Mouse (Mus musculus) adrenal gland, postnatal 4 days (tissue): ENCODE results near the gene Fbxl15. TPM values are rescaled to one million over a fixed set of nuclear protein-coding genes. Genes with fewer than 3 reads are reported as not detected.

Experiments used
- DNase-seq, 2 experiments: peaks; one replicate each; pipeline ENCODE4 v3.0.0; 2021 to 2022; ENCODE audit warnings: low spot score in 2 of 2, mixed read lengths in 2 of 2
- total RNA-seq, 2 experiments: library from RNA; stranded (reverse); gene quantifications; 2 replicates each; pipeline ENCODE4 v1.2.3; 2021

Fbxl15 gene
- total RNA-seq, 2 experiments from 2014 or later, result 9.6 to 10.4 TPM

DNA sequence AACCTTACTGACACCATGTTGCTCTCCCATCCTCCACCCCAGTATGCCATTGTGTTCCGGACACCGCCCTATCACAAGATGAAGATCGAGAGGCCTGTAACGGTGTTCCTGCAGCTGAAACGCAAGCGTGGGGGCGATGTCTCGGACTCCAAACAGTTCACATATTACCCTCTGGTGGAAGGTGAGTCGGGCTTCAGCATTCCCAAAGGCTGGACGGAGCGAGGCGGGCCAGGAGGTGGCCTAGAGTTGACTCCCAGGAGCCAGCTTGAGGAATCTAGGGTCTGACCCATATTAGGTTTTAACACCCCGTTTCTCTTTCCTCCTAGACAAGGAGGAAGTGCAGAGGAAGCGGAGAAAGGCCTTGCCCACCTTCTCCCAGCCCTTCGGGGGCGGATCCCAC is 19.7 kb upstream of the Fbxl15 start:
- DNase-seq, result no peak

- DNase-seq, result peak in 1 of 2 experiments; percentile 57
These were observed 19.1 kb upstream of the Fbxl15 start for GRCm38 (mm10) chr19:46308706-46309435.

DNA sequence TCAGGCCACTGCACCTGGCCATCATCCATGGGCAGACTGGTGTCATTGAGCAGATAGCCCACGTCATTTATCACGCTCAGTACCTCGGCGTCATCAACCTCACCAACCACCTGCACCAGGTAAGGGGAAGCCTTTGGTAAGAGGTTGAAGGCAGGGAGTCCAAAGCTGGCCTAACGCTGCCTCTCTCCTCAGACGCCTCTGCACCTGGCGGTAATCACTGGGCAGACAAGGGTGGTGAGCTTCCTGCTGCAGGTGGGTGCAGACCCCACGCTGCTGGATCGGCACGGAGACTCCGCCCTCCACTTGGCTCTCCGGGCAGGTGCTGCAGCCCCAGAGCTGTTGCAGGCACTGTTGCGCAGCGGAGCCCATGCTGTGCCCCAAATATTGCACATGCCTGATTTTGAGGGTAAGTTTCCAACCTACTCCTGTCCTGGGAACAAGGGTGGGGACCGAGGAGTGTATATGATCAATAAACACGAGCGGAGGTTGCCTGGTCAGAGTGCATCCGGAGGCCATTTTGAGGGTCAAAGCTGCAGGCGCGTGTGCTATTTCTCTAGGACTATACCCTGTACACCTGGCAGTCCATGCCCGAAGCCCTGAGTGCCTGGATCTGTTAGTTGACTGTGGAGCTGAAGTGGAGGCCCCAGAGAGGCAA is 18.2 kb upstream of the Fbxl15 start:
- DNase-seq, result peak in 1 of 2 experiments; percentile 2

GRCm38 (mm10) chr19:46310312-46310865 is 17.6 kb upstream of the Fbxl15 start:
- peak in 1 of 2 experiments; percentile 2 for DNase-seq

- DNase-seq, result peak in 1 of 2 experiments; percentile 2
These were observed 16.6 kb upstream of the Fbxl15 start for GRCm38 (mm10) chr19:46311341-46311740.

GRCm38 (mm10) chr19:46312566-46312965 is 15.4 kb upstream of the Fbxl15 start:
- peak in 1 of 2 experiments; percentile 2 for DNase-seq

DNA sequence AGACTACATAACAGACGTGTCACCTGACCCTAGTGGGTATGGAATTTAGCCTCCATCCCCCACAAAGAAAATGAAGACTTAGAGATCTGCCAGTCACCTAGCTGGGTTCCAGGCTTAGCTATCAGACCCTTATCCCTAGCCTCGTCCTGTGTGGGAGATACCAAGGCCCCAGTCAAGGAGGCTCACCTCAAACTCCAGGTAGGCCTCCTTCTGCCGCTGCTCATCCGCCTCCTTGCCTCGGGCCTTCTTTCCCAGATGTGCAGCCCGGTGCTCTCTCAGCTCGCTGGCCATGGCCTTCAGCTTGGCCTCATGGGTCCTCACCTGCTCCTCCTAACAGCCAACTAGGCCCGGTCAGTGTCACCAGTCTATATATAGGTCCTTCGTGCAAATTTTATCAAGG is 14.9 kb upstream of the Fbxl15 start:
- DNase-seq, result no peak

- peak in 1 of 2 experiments; percentile 2 for DNase-seq
These were observed 14.4 kb upstream of the Fbxl15 start for GRCm38 (mm10) chr19:46313591-46313990.

DNA sequence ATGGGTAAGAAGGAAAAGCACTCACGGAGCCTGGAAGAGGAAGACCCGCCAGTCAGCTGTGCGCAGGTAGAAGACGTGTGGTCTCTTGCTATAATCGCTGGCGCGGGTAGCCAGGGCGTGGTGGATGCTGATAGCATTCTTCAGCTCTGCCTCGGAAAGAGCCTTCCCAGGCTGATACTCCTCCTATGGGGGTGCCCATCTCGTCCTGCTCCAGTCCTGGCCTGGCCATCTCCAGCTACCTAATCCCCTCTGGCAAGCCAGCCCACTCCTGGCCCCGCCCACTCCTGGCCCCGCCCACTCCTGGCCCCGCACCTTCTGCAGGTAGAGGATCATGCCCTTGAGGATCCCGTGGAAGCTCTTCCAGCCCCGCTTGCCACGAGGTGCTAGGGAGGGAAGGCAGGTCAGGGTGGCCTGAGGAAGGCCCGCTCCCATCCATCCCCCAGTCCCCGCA is 13.8 kb upstream of the Fbxl15 start:
- DNase-seq, result peak; percentile 2 to 4

DNA sequence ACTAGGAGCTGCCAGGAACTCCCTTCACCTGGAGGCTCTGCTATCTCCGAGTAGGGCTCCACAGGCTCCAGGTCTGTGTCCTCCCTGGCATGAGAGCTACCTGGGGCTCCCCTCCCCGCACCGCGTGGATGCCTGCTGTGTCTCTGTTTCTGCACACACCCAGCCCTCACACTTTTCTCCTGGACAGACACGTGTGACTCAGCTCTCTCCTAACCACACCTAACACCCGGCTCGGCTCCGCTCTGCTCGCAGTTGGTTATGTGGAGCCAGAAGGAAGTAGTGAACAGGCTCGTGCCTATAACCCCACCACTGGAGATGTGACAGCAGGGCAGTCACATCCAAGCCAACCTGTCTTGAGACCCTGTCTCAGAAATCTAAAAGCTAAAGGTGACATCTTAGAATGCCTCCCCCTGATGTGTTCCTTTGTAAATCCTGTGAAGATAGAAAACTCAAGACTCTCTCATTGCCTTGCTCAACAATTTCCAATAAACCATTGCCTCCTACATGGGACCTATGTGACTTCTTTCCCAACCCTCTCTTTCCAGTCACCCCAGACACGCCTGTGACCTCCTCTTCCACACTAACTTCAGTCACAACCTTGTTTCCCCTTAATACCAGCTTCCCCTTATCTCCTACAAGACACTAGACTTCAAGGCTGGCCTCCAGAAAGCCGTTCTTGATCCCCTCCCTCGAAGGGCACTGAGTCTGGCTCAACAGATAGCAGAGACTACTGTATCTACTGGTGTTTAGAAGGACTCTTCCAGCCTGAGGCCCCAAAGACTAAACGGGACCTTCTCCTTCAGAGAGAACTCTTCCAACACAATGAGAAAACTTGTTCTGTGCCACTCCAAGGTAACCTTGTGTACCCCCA is 12.9 kb upstream of the Fbxl15 start:
- DNase-seq, result peak in 1 of 2 experiments; percentile 2

- DNase-seq, result no peak
These were observed 12.0 kb upstream of the Fbxl15 start for GRCm38 (mm10) chr19:46315752-46316610.

GRCm38 (mm10) chr19:46316846-46317545 is 11.0 kb upstream of the Fbxl15 start:
- no peak for DNase-seq

- peak in 1 of 2 experiments; percentile 3 for DNase-seq
These were observed 10.5 kb upstream of the Fbxl15 start for GRCm38 (mm10) chr19:46317546-46317885.

DNA sequence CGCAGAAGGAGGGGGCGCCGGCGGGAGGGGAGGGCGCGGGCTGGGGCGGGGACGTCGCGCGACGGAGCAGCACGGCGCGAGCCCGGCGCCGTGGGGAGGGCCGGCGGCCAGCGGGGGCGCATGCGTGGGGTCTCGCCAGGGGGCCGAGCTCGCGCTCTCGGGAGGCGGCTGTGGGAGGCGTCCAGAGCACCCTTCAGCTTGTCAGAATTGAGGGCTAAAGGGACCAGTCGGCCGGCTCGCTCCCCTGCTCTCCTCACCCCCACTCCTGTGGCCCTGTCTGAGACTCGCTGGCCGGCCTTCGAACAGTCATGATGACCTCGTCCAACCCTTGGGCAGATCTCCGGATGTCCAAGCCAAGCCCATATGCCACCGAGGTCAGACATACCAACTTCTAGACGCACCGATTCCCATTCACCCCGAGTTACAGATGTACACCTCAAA is 9.9 kb upstream of the Fbxl15 start:
- DNase-seq, result no peak

- peak in 1 of 2 experiments; percentile 67 for DNase-seq
These were observed 9.2 kb upstream of the Fbxl15 start for GRCm38 (mm10) chr19:46318586-46319378.

DNA sequence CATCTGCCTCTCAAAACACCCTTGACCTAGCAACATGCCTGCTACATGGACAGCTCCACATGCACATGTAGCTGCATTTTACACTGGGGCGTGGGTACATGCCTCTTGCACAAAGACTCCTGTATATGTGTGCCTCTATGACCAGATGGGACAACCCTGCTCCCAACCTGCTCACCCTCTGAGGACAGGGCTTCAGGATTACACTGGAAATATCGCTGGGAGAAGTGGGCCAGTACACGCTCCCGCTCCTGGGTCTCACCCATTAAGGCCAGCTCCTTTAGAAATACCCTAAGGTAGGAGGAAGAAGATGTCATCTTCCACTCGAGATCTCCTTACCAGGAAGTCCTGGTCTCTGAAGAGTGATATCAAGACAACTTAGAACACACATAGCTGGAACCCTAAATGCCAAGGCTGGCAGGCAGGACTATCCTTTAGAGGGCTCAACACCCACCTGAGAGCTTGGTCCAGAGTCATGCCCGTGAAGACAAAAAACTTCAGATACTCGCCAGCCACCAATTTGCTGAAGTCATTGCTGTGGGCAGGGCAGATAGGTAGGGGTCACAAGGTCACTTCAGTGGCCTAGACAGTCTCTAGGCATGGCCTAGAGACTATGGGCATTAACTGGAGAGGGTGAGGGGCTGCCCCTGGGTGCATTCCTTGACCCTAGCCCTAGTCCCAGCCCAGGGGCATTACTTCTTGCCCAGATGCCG is 7.8 kb upstream of the Fbxl15 start:
- DNase-seq, result no peak

DNA sequence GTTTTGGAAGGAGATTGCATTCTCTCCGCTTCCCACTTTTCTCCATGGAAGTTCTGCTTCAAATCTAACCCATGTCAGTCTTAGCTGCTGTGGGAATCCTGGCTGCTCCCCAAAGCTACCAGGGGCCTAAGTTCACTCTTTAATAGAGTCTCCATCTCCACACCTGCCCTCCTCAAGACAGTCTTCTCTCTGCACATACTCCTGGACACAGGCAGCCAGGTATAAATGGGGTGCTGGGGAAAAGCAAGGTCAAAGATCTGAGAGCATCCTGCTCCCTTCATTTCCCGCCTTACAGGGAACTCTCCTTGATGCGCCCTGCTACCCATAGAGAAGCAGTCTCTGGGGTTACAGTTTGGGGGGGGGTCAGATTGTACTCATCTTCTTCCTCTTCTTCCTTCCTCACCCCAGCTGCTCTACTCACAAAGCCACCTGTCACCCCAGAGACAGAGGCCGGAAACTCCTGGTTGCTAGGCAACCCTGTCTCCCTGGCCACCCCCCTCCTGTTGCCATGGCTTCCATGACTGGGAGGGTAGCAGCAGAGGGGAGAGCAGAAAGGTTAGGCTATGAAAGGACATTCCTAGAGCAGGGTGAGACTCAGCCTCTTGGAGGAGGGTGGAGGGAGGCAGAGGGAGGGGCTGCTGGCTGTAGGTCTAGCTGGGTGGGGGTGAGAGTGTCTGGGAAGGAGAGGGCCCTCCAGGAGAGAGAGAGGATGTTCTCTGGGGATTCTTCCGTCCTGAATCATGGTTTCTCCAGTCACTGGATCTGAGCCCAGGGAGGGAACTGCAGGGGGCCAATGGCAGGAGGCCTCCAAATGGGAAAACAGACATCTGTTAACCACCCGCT is 6.7 kb upstream of the Fbxl15 start:
- DNase-seq, result no peak
